Mouse (Mus musculus) c-Kit-positive CD71-negative TER-119-negative erythroid progenitor cells, embryonic 14.5 days (primary cell): ENCODE results near the gene Prtn3.

Source experiments
- DNase-seq: peaks from one replicate; pipeline ENCODE4 v3.0.0-alpha.2; 2013; ENCODE audit warnings: low read depth

The Prtn3 gene

GRCm38 (mm10) chr10:79927324-79928029 is 53.2 kb downstream of the Prtn3 start:
- DNase-seq: no peak

- no peak for DNase-seq
Observed at GRCm38 (mm10) chr10:79928030-79928694, 53.9 kb downstream of the Prtn3 start.

GRCm38 (mm10) chr10:79928907-79929701 is 54.8 kb downstream of the Prtn3 start:
- no peak for DNase-seq

GRCm38 (mm10) chr10:79929967-79930825 is 55.9 kb downstream of the Prtn3 start:
- DNase-seq: no peak

GRCm38 (mm10) chr10:79930826-79931186 is 56.5 kb downstream of the Prtn3 start:
- DNase-seq: no peak

GRCm38 (mm10) chr10:79931797-79932196 is 57.5 kb downstream of the Prtn3 start:
- DNase-seq: no peak

- DNase-seq: no peak
Observed at GRCm38 (mm10) chr10:79932736-79933135, 58.5 kb downstream of the Prtn3 start.
